Mouse (Mus musculus) embryonic facial prominence, embryonic 12.5 days (tissue): ENCODE results near the gene Slf1. TPM values are rescaled to one million over a fixed set of nuclear protein-coding genes. Genes with fewer than 3 reads are reported as not detected.

Source experiments
- ATAC-seq: fragments of 200-750 bp; cut with Nextera tagmentation; 2 replicates; pipeline ENCODE4 v1.8.0; 2017; ENCODE audit not compliant: insufficient number of reproducible peaks, insufficient read depth, low FRiP score, low TSS enrichment
- H3K27ac ChIP-seq: fragments of 300-500 bp; sonication (generic); 2 replicates; pipeline ENCODE4 v1.5.1; 2016; ENCODE audit warnings: mild to moderate bottlenecking
- H3K27me3 ChIP-seq: fragments of 300-500 bp; sonication (generic); 2 replicates; pipeline ENCODE4 v1.6.1; 2016; ENCODE audit warnings: mild to moderate bottlenecking, moderate library complexity
- H3K36me3 ChIP-seq: fragments of 300-500 bp; sonication (generic); 2 replicates; pipeline ENCODE4 v1.6.1; 2016; ENCODE audit warnings: mild to moderate bottlenecking
- H3K4me1 ChIP-seq: fragments of 300-500 bp; sonication (generic); 2 replicates; pipeline ENCODE4 v1.6.1; 2016
- H3K4me2 ChIP-seq: fragments of 300-500 bp; sonication (generic); replicated peaks from 2 replicates; pipeline ENCODE4 v1.6.1; 2016; ENCODE audit warnings: mild to moderate bottlenecking, moderate library complexity
- H3K4me3 ChIP-seq: fragments of 300-500 bp; sonication (generic); 2 replicates; pipeline ENCODE4 v1.5.1; 2016; ENCODE audit warnings: mild to moderate bottlenecking
- H3K9ac ChIP-seq: fragments of 300-500 bp; sonication (generic); 2 replicates; pipeline ENCODE4 v1.6.1; 2016; ENCODE audit warnings: mild to moderate bottlenecking, moderate library complexity
- H3K9me3 ChIP-seq: fragments of 300-500 bp; sonication (generic); 2 replicates; pipeline ENCODE4 v1.6.1; 2016; ENCODE audit warnings: mild to moderate bottlenecking, moderate library complexity
- WGBS: fragments of 180-500 bp; shearing (Covaris S2); methylation state at CpG from one replicate; pipeline ENCODE4 v1.1.7; 2016; 5-methylcytosine and 5-hydroxymethylcytosine counted together
- polyA plus RNA-seq: library from polyadenylated mRNA; unstranded; fragments of >200 nt; fragmentation: Nextera tagmentation; extraction: Ambion mirVana; gene quantifications from 2 replicates; pipeline ENCODE4 v1.2.1, GENCODE M21; 2016

Slf1 gene
- polyA plus RNA-seq, 1 experiment from 2014 or later: 52.4 TPM

DNA sequence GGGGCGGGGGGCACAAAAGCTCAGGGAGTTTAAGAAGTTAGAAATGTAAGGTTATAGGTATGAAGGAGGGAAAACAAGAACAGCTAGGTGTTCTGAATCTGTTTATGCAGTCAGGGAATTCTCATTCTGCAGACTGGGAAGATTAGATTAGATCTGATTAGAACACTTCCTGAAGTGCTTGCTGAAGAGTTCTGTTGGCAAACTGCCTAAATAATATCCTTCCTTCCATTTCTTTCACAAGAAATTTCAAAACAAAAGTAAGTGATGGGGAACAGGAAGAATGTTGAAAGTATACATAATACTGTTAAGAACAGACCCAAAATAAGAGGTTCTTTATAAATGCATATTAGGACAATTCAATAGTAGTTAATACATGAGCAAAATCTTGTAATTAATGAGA is 72.1 kb downstream of the Slf1 start:
- no peaks in the 10 kb centered on the region for H3K27me3 ChIP-seq
- no peaks in the 10 kb centered on the region for H3K4me1 ChIP-seq
- no peak overlapping the region for H3K4me3 ChIP-seq
- no peaks in the 10 kb centered on the region for H3K9me3 ChIP-seq
- 82% methylated on average over 1 of the region's 1 CpGs for WGBS
- ATAC-seq: no peak
- no peaks in the 10 kb centered on the region for H3K36me3 ChIP-seq
- H3K27ac ChIP-seq: no peak overlapping the region
- H3K4me2 ChIP-seq: no peak overlapping the region
- H3K9ac ChIP-seq: no peak overlapping the region

DNA sequence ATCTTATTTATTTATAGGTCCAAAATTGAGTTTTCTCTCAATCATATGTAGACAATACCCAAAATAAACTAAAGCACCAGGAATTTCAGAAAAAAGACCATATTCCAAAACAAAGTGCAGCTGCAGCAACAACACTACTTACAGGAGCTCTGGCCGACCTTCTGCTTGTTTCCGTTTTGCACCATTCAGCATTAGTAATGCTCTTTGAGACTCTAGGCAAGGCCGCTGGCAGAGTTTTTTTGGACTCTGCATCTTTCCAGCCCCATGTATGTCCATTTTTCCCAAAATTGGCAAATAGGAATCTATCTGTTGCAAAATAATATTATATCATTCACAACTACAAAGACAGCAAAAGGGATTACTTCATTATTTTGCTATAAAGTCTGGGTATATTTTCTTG is 85.5 kb downstream of the Slf1 start:
- no peak overlapping the region for H3K4me3 ChIP-seq
- ATAC-seq: no peak
- WGBS: 72% methylated on average over 3 of the region's 3 CpGs

DNA sequence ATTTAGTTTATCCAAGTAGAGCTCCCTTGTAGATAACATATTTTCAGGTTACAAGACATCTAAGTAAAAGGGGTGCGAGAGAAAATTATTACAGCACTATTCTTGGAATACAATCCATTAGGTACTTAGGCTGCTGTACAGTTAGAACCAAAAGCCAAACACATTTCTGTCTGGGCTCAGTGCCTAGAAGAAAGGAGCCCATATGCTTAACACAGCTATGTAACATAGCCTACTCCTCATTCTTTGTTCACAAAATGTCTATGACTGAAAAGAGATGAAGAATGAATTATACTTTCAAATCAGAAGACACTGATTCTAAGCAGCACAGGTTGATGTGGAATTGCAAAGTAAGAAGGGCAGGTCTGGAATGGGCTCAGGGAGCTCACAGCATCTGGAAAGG is 86.8 kb downstream of the Slf1 start:
- 94% methylated on average over 1 of the region's 1 CpGs for WGBS
- ATAC-seq: no peak

More for the DNA sequence above, 85.5 kb downstream of the Slf1 start:
- H3K9ac ChIP-seq: no peak overlapping the region
- H3K27ac ChIP-seq: no peak overlapping the region
- H3K4me2 ChIP-seq: no peak overlapping the region
- H3K9me3 ChIP-seq: no peaks in the 10 kb centered on the region
- no peaks in the 10 kb centered on the region for H3K27me3 ChIP-seq
- no peaks in the 10 kb centered on the region for H3K4me1 ChIP-seq
- H3K36me3 ChIP-seq: peaks cover 5% of the 10 kb centered on the region; the same call in 1 of the 2 replicates

DNA sequence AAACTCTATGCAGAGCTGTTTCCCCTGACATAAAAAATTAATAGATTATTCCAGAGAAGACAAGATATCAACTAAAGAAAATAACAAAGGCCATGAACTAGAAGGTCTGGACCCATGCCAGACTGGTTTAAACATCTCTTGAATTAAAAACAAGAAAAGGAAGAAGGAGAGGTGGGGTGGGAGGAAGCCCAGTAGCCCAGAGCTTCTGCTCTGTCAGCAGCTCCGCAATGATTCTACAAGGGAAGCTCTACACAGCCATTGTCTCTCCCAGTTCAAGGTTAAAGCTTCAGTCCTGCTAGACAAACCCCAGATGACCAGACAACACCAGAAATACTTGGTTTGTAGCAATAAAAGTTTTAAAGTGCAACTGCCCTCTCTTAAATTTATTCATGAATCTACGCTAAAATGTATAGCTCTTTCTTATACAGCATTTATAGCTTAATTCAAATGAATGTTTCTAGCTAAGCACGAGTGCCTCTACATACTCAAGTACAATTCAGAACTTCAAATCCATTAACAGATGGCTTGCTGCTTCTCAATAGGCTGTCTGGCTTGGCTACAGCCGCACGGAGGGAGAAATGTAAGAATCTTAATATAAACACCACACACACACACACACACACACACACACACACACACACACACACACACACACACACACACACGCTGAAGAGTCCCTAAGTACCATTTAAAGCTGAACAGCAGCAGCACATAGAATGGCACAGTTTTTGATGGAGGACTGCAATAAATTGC is 87.9 kb downstream of the Slf1 start:
- Histone ChIP-seq H3K27ac (no peak overlapping the region), H3K4me2 (no peak overlapping the region), H3K27me3 (no peaks in the 10 kb centered on the region), H3K4me1 (no peaks in the 10 kb centered on the region), H3K36me3 (peaks cover 5% of the 10 kb centered on the region; the same call in 1 of the 2 replicates), H3K9ac (no peak overlapping the region), H3K9me3 (no peaks in the 10 kb centered on the region), H3K4me3 (no peak overlapping the region)
- 78% methylated on average over 6 of the region's 6 CpGs for WGBS
- ATAC-seq: no peak

More for the DNA sequence above, 86.8 kb downstream of the Slf1 start:
- H3K4me3 ChIP-seq: no peak overlapping the region
- H3K36me3 ChIP-seq: peaks cover 5% of the 10 kb centered on the region; the same call in 1 of the 2 replicates
- no peak overlapping the region for H3K27ac ChIP-seq
- no peaks in the 10 kb centered on the region for H3K4me1 ChIP-seq
- H3K9me3 ChIP-seq: no peaks in the 10 kb centered on the region
- no peaks in the 10 kb centered on the region for H3K27me3 ChIP-seq
- H3K4me2 ChIP-seq: no peak overlapping the region
- no peak overlapping the region for H3K9ac ChIP-seq

DNA sequence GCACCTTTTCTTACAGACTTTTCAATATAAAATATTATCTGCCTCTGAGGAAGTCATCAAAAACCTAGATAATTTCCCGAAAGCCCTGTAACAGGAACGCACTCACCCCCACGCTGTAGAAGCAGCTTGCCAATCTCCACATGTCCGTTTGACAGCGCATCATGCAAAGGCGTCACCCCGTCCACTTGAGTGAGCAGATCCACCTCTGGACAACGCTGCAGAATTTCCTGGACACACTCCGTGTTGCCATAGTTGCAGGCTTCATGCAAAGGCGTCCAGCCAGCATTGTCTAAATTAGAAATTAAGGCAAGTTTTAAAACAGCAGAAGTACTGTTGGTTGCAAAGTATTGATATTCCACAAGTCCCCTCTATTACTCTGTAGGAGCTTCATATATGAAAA is 88.9 kb downstream of the Slf1 start:
- 90% methylated on average over 10 of the region's 10 CpGs for WGBS
- no peaks in the 10 kb centered on the region for H3K9me3 ChIP-seq
- ATAC-seq: no peak

DNA sequence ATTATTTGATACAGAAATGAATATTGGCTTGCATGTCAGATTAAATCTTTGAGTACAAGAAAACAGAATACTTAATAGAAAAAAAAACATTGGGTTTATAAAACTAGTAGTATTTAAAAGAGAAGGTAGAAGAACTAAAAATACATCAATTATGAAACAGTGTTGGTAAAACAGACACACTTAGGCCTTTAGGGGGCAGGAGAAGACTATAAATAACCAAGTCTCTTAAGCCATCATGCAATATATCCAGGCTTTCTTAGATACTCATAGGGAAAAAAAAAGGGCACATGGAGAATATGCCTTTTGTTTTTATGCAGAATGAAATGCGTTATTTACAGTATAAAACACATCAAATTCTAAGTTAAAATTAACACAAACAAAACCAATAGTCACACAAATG is 89.9 kb downstream of the Slf1 start:
- Histone ChIP-seq H3K36me3 (peaks cover 3% of the 10 kb centered on the region; the same call in 1 of the 2 replicates), H3K4me3 (no peak overlapping the region), H3K9me3 (no peaks in the 10 kb centered on the region), H3K4me1 (no peaks in the 10 kb centered on the region), H3K27ac (no peak overlapping the region), H3K4me2 (no peak overlapping the region), H3K9ac (no peak overlapping the region), H3K27me3 (no peaks in the 10 kb centered on the region)
- 87% methylated on average over 1 of the region's 1 CpGs for WGBS
- no peak for ATAC-seq

More for the DNA sequence above, 88.9 kb downstream of the Slf1 start:
- H3K27me3 ChIP-seq: no peaks in the 10 kb centered on the region
- H3K4me1 ChIP-seq: no peaks in the 10 kb centered on the region
- no peak overlapping the region for H3K9ac ChIP-seq
- peaks cover 3% of the 10 kb centered on the region; the same call in 1 of the 2 replicates for H3K36me3 ChIP-seq
- H3K27ac ChIP-seq: no peak overlapping the region
- no peak overlapping the region for H3K4me3 ChIP-seq
- no peak overlapping the region for H3K4me2 ChIP-seq

DNA sequence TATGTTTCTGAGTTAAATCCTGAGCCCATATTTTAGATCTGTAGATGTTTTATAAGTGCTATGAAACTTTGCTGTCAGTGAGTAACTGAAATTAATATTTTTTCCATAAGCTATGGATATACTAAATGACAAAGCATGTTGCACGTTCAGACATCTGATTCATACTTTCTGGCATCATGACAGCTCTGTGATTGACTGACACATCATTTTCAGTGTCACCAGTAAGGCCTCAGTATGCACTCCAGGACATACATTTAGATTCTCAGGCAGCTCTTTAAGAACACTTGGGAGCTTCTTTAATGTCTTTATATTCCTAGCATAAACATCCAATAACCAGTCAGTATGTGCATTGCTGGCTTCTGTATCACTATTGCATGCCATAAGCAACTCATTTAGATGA is 91.9 kb downstream of the Slf1 start:
- ATAC-seq: no peak
- H3K27me3 ChIP-seq: no peaks in the 10 kb centered on the region
- no peak overlapping the region for H3K4me3 ChIP-seq
- H3K27ac ChIP-seq: no peak overlapping the region
- 78% methylated on average over 1 of the region's 1 CpGs for WGBS
- H3K4me2 ChIP-seq: no peak overlapping the region
- H3K9ac ChIP-seq: no peak overlapping the region
- peaks cover 3% of the 10 kb centered on the region; the same call in 1 of the 2 replicates for H3K36me3 ChIP-seq
- no peaks in the 10 kb centered on the region for H3K4me1 ChIP-seq
- H3K9me3 ChIP-seq: no peaks in the 10 kb centered on the region

DNA sequence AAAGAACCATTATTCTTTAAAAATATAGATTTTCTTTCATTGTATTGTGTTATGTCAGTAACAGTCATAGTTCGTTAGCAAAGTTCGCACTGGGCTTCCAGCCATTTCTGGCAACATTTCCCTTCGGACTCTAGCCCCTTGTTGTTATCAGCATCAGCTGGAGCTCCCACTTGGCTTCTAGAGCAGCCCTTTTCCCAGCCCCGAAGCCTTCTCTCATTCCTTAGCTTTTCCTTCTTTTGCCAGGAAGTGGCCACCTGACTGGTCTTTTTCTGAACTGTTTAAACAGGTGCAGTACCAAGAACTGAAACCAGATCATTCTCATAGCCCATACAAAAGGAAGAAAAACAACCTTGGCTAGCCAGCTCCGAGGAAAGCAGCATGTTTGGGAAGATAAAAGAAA is 105.7 kb downstream of the Slf1 start:
- Histone ChIP-seq H3K9me3 (no peaks in the 10 kb centered on the region), H3K27me3 (no peaks in the 10 kb centered on the region), H3K36me3 (no peaks in the 10 kb centered on the region), H3K4me2 (no peak overlapping the region), H3K4me1 (no peaks in the 10 kb centered on the region), H3K4me3 (no peak overlapping the region), H3K9ac (no peak overlapping the region), H3K27ac (no peak overlapping the region)
- ATAC-seq: no peak
- WGBS: 55% methylated on average over 5 of the region's 5 CpGs

DNA sequence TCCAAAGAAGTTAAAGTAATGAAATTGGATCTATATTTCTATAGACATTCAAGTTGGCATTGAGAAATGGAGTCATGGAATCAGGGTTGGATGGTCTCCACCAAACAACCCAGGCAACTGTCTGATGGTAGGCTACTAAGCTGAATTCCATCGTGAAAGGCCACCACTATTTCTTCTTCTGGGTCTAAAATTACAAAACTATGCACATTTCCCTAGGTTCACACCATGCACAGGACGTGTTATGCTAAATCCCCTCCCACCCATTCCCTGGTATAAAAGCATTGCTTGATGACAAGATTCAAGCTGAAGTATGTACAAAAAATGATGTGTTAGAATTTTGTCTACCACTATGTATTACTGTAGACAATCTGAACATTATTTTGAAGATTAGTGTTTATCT is 116.4 kb downstream of the Slf1 start:
- no peaks in the 10 kb centered on the region for H3K4me1 ChIP-seq
- no peak for ATAC-seq
- no peaks in the 10 kb centered on the region for H3K36me3 ChIP-seq
- no peaks in the 10 kb centered on the region for H3K9me3 ChIP-seq
- WGBS: 81% methylated on average over 2 of the region's 2 CpGs
- H3K9ac ChIP-seq: no peak overlapping the region
- no peak overlapping the region for H3K4me2 ChIP-seq
- no peak overlapping the region for H3K4me3 ChIP-seq
- H3K27ac ChIP-seq: no peak overlapping the region
- H3K27me3 ChIP-seq: no peaks in the 10 kb centered on the region

DNA sequence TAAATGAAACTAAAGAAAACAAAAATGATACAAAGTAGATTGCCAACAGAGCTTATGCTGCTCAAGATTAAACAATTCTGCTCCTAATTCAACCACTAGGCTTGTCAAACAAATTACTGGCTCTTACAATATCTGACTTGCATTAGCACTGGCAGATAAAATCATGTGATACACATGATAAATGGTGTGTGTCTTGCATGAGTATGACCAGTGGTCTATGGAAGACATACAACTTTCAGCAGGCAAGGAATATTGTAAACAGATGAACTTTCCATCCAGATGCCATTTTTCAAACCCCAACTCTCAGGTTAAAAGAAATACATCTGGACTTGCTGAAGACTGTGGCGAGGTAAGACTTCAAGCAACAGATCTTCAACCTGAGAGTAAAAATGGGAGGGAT is 131.6 kb downstream of the Slf1 start:
- no peaks in the 10 kb centered on the region for H3K27me3 ChIP-seq
- no peak overlapping the region for H3K4me2 ChIP-seq
- no peak overlapping the region for H3K9ac ChIP-seq
- 0 out of 2 replicates have a peak overlapping the region, but pooled peaks have one; percentile 2 for H3K27ac ChIP-seq
- no peaks in the 10 kb centered on the region for H3K36me3 ChIP-seq
- H3K4me1 ChIP-seq: 0 out of 2 replicates have a peak, but pooled peaks cover 3% of the 10 kb centered on the region
- H3K4me3 ChIP-seq: no peak overlapping the region
- no peaks in the 10 kb centered on the region for H3K9me3 ChIP-seq
- 41% methylated on average over 1 of the region's 1 CpGs for WGBS
- ATAC-seq: 0 out of 2 replicates have a peak, but pooled peaks have one; percentile 39

DNA sequence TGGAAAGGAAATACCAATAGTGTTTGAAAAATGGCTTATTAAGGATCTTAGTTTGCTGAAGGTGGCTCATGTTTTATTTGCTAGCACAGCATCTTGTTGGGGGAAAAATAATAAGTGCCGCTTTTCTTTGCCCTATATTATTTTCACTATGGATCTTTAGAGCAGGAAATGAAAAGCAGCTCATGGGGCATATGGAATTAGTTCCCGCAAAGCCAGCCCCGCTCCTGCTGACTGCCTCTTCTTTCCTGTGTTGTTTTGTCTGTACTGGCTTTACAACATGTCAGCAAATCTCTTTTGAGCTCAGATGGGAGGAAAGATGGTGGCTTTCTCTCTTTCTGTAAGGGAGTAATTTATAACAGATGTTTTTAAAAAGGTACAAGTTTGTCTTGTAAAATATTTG is 132.6 kb downstream of the Slf1 start:
- Histone ChIP-seq H3K36me3 (no peaks in the 10 kb centered on the region), H3K4me3 (no peak overlapping the region), H3K4me1 (0 out of 2 replicates have a peak, but pooled peaks cover 3% of the 10 kb centered on the region), H3K27ac (no peak overlapping the region), H3K4me2 (no peak overlapping the region), H3K27me3 (no peaks in the 10 kb centered on the region), H3K9me3 (no peaks in the 10 kb centered on the region), H3K9ac (no peak overlapping the region)
- 15% methylated on average over 3 of the region's 3 CpGs for WGBS
- ATAC-seq: no peak
